Mouse (Mus musculus): ENCODE results near the gene Mertk. TPM values are rescaled to one million over a fixed set of nuclear protein-coding genes. Genes with fewer than 3 reads are reported as not detected.
A peak's percentile ranks its signal among the peaks of the same experiment; 100 is the strongest.
"Not testable (repeated sequence)": the region's sequence is repeated elsewhere in the genome, so short reads cannot be mapped to it uniquely, and the experiment has no call there.

The Mertk gene
- 1 to 10 TPM; 4.0 to 5.0 TPM for total RNA-seq (2021)

DNA sequence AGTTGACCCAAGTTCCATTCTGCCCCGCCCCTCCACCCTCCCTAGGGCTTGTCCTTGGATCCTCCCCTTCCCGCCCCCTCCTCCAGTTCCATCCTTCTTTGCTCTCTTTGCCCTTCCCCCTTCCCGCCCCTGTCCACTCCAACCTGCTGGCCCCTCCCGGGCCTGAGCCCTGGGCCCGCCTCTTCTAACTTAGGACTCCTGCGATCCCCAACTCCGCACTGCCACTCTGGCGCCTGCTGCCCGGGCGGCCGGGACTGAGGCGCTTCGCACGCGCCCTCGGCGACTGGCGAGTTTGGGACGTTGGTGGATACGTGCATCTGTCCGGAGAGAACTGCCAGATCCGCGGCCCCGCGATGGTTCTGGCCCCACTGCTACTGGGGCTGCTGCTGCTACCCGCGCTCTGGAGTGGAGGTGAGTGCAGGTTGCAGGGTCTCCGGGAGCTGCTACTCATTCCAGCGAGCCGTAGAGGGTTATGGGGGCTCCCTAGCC, at the start of gene Mertk:
TSS of gene Mertk (plus strand) at position 264 of the 489 bp plus-strand sequence.
- DNase-seq (ENCODE audit: low spot score) = peak; percentile 85
- intact Hi-C loops (cut with DNase I) = loop anchor here (1.0 to 5.0 kb wide), 3 partner anchors 62 to 249 kb away; no protein-coding TSS in a partner anchor

DNA sequence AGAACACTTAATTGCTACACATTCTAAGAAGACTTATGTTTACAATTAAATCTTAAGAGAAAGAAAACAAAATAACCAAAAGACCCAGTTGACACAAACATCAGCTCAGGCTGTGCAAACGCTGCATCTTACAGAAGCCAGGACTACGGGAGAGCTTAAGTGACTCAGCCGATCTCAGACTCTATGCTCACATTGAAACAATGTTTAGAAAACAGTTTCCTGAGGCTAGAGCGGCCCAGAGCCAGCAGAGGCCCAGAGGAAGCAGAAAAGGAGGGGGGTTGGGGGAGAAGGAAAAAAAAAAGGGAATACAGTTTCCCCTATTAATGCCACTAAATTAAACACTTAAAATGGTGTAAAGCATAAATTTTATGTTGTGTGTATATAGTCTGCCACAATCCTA, 18.1 kb upstream of the Mertk start:
- DNase-seq (ENCODE audit: low spot score) = no peak
- intact Hi-C loops (cut with DNase I) = no loop called here

DNA sequence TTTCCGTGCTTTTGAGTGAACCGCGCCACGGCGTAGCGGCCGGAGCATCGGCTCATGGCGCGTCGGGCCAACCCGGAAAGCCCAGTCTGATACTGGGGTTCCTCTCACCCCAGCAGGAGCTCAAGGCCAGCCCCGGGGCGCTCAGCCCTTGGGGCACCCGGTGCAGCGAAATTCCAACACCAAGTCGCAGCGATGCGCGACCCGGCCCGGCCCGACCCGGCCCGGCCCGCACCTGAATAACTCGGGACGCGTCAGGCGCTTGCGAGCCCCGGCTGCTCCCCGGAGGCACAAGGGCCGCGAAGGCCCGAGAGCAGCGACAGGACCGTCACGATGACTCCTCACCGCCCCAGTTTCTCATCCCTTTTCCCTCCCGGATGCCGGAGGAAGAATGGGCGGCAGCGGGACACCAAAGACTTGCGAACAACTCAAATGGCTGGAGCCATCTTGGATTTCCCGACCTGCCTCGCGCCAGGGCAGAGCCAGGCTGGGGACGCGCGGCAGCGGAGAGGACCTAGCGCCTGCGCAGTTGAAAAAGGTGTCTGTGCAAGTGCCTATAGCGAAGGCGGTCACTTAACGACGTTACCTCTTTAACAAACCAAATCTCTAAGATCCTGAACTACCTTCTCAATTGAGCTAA, 11.7 kb upstream of the Mertk start, which contains the start of gene Anapc1:
TSS of gene Anapc1 (minus strand) at position 471 of the 637 bp plus-strand sequence.
- DNase-seq (ENCODE audit: low spot score) = peak; percentile 74
- intact Hi-C loops (cut with DNase I) = no loop called here

DNA sequence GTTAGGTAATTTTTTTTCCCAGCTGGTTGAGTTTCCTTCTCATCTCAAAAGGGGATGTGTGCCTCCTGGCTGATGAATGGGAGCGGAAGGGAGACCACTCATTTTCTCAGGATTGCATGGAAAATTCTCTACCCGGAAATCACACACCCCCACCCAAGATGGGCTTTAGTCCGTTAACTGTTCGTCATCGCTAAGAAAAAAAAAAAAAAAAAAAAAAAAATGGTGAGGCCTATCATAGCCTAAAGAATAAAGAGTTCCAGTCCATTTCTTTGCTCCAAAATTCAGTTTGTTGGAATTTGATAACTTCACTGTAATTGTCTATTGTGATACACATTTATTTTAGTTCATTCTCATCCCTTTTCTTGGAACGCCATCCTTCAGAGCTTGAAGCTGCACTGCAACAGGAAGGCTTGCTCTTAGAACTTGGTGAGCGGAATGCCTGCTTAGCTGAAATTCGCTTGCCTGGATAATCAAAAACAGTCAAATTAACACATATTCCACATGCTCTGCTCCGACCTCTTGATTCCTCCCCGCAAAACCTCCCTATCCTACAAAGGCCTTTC, 11.1 kb upstream of the Mertk start:
- intact Hi-C loops (cut with DNase I) = no loop called here
- no peak for DNase-seq (ENCODE audit: low spot score)

DNA sequence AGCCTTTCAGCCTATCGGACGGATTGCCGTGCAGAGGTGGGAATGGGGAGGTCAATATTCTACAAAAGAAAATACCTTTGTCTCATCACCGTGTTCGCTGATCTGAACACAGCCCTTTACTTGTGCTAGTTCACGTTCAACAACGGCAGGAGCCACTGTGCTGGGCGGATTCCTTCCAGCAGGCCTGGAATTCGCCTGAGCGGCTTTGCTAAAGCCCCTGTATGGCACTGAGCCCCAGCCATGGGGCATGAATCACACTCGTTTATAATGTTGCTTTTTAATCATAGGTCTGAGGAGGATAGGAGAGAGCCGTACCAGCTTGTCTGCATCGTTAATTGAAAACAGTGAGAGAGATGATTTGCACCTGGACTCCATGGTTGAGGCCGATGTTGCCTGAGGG, 6.4 kb upstream of the Mertk start:
- intact Hi-C loops (cut with DNase I) = no loop called here
- no peak for DNase-seq (ENCODE audit: low spot score)

DNA sequence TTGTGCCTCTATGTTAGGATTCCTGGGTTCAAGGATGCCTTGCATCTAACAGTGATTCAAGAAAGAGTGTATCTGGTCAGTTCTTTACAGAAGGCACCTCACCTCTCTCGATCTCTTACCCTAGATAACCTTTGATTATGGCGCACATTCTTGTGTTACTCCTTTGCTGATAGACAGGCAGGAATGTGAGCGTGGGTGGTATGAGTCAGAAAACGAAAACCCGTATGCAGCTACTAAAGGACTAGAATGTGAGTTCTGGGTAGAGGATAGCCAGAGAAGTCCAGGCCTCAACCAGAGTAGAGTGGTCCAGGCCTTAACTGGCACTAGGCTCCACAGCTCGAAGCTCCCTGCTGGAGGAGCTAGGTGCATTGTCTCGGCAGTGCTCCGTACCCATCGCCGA, 6.0 kb upstream of the Mertk start:
- DNase-seq (ENCODE audit: low spot score) = no peak
- intact Hi-C loops (cut with DNase I) = no loop called here

DNA sequence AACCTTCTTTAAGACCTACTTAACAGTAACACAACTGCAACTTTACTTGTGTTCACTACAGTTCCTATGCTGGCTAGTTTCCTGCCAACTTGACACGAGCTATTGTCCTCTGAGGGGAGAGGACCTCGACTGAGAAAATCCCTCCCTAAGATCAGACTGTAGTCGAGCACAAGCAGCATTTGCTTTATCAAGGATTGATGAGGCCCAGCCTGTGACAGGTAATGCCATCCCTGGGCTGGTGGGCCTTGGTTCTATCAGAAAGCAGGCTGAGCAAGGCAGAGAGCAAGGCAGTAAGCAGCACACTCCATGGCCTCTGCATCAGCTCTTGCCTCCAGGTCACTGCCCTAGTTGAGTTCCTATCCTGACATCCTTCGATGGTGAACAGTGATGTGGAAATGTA, 5.5 kb upstream of the Mertk start:
- intact Hi-C loops (cut with DNase I) = no loop called here
- DNase-seq (ENCODE audit: low spot score) = no peak

DNA sequence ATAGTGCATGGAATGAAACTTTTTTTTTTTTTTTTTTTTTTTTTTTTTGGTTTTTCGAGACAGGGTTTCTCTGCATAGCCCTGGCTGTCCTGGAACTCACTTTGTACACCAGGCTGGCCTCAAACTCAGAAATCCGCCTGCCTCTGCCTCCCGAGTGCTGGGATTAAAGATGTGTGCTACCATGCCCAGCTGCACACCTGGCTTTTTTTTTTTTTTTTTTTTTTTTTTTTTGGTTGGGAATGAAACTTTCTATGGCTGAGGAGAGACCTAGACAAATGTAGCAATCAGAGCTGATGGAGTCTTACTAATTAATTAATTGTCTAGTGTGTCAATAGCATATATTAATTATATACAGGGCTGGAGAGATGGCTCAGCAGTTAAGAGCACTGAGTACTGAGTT, 4.9 kb upstream of the Mertk start:
- intact Hi-C loops (cut with DNase I); DNase-seq (ENCODE audit: low spot score): not testable (repeated sequence)

DNA sequence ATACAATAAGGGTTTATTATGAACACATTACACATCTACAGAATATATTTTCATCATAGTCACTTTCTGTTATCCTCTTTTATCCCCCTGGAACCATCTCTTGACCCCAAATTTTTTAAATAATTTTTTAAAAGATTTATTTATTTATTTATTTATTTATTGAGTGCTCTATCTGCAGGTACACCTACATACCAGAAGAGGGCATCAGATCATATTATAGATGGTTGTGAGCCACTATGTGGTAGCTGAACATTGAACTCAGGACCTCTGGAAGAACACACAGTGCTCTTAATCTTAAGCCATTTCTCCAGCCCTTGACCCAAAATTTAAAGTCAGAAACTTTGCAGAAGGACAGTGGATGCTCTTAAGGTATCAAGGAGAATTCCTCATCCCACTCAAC, 4.2 kb upstream of the Mertk start:
- intact Hi-C loops (cut with DNase I) = no loop called here
- DNase-seq (ENCODE audit: low spot score) = no peak

DNA sequence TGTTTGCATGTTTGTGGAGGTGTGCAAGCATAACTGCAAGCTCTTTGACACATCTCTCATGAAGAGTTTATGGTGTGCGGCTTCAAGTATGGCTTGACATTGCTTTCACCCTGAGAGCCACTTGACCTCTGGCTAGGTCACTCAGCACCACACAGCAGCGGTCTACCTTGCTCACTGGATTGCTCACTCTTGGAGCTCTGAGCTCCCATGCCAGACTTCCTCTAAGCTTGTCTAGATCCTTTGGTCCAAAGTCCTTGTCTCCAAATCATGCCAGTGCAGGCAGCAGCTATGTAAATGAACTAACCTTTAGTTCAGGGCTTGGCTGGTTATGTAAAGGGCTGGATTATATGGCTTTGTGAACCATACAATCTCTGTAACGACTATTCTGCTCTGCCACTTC, 2.3 kb upstream of the Mertk start:
- no peak for DNase-seq (ENCODE audit: low spot score)
- intact Hi-C loops (cut with DNase I) = loop anchor here (5.0 kb wide), 1 partner anchor 251 kb away; no protein-coding TSS in a partner anchor

DNA sequence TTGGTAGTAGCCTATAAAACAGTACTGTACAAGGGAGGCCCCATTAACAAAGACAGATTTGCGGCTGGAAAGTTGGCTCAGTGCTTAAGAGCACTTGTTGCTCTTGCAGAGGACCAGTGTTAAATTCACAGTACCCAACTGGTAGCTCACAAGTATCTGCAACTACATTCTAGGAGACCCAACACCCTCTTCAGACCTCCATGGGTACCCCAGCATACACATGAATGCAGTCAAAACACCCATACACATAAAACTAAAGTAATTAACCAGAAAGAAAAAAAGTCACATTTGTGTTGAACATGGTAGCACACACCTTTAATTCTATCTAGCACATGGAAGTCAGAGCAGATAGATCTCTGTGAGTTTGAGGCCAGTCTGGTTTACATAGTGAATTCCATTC, 1.7 kb upstream of the Mertk start:
- intact Hi-C loops (cut with DNase I) = loop anchor here (5.0 kb wide), 1 partner anchor 250 kb away; no protein-coding TSS in a partner anchor
- no peak for DNase-seq (ENCODE audit: low spot score)

DNA sequence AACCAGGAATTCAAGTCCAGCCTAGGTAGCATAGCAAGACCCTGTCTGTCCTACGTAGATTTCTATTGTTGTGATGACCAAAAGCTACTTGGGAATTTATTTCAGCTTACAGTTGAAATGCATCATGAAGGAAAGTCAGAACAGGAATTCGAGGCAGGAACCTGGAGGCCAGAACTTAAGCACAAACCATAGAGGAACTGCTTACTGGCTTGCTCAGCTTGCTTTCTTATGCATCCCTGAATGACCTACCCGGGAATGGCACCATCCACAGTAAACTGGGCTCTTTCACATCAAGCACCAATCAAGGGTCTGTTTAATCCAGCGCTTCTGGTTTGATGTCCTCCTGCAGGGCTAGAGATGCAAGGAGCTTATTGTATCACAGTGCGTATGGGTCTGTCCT, 1.2 kb upstream of the Mertk start:
- intact Hi-C loops (cut with DNase I) = loop anchor here (5.0 kb wide), 1 partner anchor 250 kb away; no protein-coding TSS in a partner anchor
- no peak for DNase-seq (ENCODE audit: low spot score)

DNA sequence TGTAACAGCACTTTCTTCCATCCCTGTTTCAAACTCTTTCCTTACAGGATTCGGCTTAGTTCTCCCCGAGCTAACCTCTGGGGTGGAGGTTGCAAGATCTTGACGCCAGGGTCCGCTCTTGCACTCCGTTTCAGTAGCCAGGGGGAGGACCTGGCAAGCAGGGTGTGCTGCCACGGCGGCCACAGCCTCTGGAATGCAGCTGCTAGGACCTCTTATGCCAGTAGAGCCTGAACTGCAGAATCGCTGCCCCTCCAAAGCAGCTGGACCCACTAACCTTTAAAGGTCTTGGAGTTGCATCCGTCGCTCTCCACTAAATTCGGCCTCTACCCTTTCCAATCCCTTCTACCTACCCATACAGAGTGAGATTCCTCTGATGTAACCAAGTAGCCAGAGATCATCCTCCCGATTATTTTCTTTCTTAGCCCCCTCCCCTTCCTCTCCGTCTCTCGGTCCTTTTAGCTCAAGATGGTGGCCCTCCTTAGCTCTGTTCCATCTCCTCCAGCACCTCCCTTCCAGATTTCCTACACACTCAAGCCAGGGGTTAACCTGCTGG, 540 bp upstream of the Mertk start:
- intact Hi-C loops (cut with DNase I) = loop anchor here (1.0 to 5.0 kb wide), 3 partner anchors 63 to 249 kb away; no protein-coding TSS in a partner anchor
- peak; percentile 79 for DNase-seq (ENCODE audit: low spot score)

DNA sequence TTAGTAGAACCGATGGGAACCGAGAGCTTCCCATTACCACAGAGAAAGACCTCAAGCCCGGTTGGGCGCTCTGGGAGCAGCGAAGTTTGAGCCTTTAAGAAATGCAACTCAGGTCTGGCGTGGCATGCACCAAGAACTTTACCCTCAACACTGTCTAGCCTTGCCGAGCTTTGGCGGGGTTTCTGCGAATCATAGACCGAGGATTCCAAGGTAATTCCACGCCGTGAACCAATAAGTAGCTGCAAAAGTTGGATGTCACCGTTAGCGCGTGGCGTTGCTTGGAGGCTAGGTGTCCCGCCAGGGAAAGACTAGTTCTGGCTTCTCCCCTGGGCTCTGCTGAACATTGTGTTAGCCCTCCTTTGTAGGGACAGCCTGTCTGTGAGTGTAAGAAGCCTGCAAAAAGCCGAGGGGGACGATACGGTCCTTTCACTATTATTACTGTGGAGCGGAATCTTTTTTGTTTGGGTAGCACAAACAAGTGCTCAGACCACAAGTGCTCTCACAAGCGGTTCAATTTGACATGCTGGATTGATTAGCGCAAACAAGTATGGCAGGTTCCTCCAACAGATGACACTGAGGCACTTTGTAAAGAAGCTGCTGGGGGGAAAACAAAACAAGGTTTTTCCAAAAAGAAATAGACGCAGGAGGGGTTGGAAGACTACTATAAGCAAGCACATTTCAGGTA, 587 bp downstream of the Mertk start:
- intact Hi-C loops (cut with DNase I) = loop anchor here (2.0 to 5.0 kb wide), 2 partner anchors 61 to 248 kb away; no protein-coding TSS in a partner anchor

DNA sequence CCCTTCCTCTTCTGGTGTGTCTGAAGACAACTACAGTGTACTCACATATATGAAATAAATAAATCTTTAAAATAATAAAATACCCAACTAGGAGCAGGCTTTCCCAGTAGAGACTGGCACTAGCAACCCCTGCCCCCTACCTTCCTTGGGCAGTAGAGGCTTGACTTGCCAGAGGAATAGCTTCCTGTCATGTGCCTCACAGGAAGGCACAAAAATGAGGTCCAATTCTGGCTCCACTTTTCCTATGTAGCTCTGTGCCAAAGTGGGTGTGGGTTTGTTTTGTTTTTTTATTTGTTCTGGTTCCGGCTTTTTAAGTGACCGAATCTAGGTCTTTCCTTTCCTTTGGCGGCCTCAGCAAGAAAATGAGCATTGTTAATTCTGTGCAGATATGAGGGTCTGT, 5.7 kb downstream of the Mertk start:
- intact Hi-C loops (cut with DNase I) = loop anchor here (5.0 kb wide), 1 partner anchor 48 kb away; no protein-coding TSS in a partner anchor
- DNase-seq (ENCODE audit: low spot score) = peak; percentile 19

More for the DNA sequence above, 587 bp downstream of the Mertk start:
- DNase-seq (ENCODE audit: low spot score) = peak; percentile 10

DNA sequence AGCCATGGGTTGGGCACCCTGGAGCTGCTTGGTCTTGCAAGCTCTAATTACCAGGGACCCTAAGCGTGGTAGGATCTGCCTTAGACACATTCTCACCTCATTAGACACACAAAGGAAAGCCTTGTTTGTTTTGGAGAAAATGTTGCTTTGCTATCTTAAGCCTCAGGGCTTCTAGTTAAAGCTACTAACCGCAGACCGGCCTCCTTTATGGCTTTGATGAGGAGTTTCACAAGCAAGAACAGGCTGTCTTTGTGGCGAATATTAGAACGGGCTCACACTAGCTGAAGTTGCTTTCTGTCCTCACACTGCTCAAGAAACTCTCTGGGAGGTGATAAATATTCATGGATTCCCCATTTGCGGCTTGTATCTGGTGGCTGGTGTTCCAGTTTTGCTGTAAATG, 10.5 kb downstream of the Mertk start:
- intact Hi-C loops (cut with DNase I) = no loop called here
- no peak for DNase-seq (ENCODE audit: low spot score)

DNA sequence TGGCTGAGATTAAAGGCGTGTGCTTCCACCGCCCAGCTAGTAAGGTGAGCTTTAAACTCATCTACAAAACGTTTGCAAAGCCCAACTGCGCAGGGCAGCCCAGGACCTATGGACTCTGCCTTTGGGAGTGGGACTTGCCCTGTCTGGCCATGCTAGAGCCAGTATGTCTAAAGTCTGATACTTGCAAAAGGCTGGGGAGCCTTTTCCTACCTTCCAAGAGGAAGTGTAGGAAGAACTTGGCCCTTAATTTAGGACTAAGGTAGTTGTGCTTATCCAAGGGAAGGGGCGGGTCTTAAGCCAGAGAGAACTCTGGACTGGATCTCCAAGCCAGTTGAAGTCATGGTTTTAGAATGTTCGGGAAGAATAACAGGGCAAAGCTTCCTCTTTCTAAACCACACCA, 11.9 kb downstream of the Mertk start:
- no peak for DNase-seq (ENCODE audit: low spot score)

DNA sequence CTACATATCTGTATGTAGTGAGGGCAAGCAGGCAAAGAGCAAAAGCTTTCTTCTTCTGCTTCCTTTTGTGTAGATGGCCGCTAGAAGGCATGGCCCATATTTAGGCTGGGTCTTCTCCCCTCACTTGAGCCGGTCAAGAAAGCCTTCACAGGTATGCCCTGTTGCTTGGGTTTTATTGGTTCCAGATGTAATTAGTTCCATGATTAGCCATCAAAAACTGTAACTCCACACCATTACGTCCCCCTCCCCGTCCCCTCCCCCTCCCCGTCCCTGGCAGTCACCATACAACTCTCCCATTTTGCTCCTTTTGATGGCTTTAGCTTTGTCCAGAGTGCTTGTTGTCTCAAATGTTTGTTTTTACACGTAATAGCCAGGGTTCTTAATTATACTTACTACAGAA, 14.2 kb downstream of the Mertk start:
- DNase-seq (ENCODE audit: low spot score) = no peak
- intact Hi-C loops (cut with DNase I) = loop anchor here (1.0 kb wide), 1 partner anchor 11 kb away; no protein-coding TSS in a partner anchor

More for the DNA sequence above, 11.9 kb downstream of the Mertk start:
- intact Hi-C loops (cut with DNase I) = no loop called here

DNA sequence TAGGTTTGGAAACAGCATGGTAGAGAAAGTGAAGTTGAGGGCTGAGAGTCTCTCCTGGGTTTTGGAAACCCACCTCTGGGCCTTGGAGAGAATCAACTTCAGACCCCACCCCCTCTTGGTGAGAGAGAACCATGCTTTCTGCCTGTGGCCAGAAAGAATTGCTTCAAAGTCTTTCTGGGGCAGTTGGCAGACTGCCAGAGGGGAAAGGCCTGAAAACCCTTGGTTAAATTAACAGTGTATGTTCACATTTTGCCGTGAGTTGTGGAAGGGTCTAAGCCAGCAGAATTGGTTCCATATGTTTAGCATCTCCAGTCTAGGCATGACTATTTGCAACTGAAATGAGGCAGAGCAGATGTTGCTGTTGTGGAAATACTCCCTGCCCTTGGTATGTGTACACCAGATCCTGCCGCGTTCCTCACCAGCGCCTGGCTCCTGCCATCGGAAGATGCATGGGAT, 14.8 kb downstream of the Mertk start:
- no peak for DNase-seq (ENCODE audit: low spot score)
- intact Hi-C loops (cut with DNase I) = no loop called here

DNA sequence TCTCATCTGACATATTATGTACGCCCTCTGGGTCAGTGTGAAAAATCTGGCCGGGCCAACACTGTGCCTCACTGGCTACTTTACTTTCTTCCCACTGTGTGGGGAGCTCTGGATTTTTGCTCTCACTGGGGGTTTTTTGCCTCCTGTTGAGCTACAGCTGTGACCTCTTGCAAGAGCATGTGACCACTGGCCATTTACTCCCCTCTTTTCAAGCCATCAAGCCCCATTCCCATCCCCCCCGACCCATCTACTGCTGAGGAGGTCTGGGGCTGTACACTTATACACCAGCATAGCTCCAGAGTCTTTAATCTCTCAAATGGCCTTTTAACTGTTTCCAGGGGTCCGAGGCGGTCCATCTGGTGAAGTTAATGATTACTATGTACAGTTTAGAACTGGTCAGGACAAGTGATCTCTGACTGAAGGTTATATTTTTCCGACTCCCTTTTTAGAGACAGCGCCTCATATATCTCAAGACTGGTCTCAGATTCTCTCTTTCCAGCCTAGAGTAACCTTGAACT, 16.0 kb downstream of the Mertk start:
- intact Hi-C loops (cut with DNase I) = no loop called here
- DNase-seq (ENCODE audit: low spot score) = no peak

Measured in heart, postnatal 25 days (tissue).